Mouse (Mus musculus): Measurements from ENCODE around the gene Eif2s2. TPM values are rescaled to one million over a fixed set of nuclear protein-coding genes. Genes with fewer than 3 reads are reported as not detected.
"Not testable (repeated sequence)": the region's sequence is repeated elsewhere in the genome, so short reads cannot be mapped to it uniquely, and the experiment has no call there.

Gene Eif2s2
- polyA plus RNA-seq, 1 experiment: 3.6 TPM

DNA sequence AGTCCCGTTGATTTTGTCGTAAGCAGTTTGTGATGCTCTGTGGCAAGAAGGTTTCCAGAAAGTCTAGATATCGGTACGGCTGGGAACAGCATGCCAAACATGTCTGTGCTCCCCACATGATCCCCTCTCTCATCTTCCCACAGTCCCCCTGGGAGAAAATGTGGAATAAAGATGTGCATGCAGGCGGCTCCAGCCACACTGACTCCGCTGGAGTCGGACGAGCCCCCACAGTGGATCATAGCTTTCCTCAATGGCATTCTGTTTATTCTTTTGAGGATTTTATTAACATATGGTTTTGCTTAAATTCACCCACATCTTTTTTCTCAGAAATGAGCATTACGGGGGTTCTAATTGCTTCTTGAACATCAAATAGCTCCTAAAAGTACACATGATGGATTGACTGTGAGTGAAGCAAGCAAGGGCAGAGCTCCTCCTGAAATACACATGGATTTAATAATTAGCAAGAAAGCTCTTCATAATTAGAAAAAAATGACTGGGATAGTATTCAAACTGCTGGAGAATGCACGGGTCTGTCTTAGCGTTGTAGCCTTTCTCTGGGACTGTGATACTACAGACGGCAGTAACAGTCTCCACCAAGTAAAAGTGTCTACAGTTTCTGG is 23.3 kb upstream of the Eif2s2 start:
- H3K27ac ChIP-seq (ENCODE audit: insufficient read depth, low read length): no peak overlapping the region
- 89% methylated on average over 12 of the region's 12 CpGs for WGBS
- H3K4me1 ChIP-seq (ENCODE audit: control insufficient read depth, insufficient read depth, insufficient read length): no peaks in the 10 kb centered on the region
- no peak overlapping the region for H3K4me3 ChIP-seq (ENCODE audit: extremely low read depth, insufficient read depth, insufficient read length)
- no peaks in the 10 kb centered on the region for H3K27me3 ChIP-seq (ENCODE audit: control insufficient read depth, insufficient read depth, low read length)
- DNase-seq (ENCODE audit: low read depth in 1 of 2, low spot score in 2 of 2): no peak
- H3K36me3 ChIP-seq (ENCODE audit: control insufficient read depth, insufficient read depth, low read length): no peaks in the 10 kb centered on the region
- TF ChIP-seq POLR2A (IDR thresholded peaks at IDR 0.05; ENCODE audit: low read depth, low read length): no peak
- no peak for TF ChIP-seq CTCF (IDR thresholded peaks at IDR 0.05; ENCODE audit: extremely low read depth, insufficient read depth, insufficient read length, insufficient replicate concordance)

DNA sequence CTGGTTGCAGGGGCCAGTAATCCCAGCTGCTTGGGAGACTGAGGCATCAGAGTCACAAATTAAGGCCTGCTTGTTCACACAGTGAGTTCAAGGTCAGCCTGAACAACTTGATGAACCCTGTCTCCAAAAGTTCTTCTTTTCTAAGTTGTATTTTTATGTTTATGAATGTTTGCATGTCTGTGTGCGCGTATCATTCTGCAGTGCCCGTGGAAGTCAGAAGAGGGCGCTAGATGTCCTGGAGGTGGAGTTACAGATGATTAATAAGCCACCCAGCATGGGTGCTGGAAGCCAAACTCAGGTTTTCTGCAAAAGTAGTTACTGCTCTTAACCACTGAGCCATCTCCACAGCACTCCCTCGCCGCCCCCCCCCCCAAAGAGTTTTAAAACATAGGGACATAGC is 17.1 kb upstream of the Eif2s2 start:
- DNase-seq (ENCODE audit: low read depth in 1 of 2, low spot score in 2 of 2): no peak
- 87% methylated on average over 6 of the region's 6 CpGs for WGBS
- Histone ChIP-seq H3K36me3 (ENCODE audit: control insufficient read depth, insufficient read depth, low read length) (no peaks in the 10 kb centered on the region), H3K4me3 (ENCODE audit: extremely low read depth, insufficient read depth, insufficient read length) (no peak overlapping the region), H3K27ac (ENCODE audit: insufficient read depth, low read length) (no peak overlapping the region), H3K27me3 (ENCODE audit: control insufficient read depth, insufficient read depth, low read length) (no peaks in the 10 kb centered on the region), H3K4me1 (ENCODE audit: control insufficient read depth, insufficient read depth, insufficient read length) (no peaks in the 10 kb centered on the region)
- TF ChIP-seq CTCF (IDR thresholded peaks at IDR 0.05; ENCODE audit: extremely low read depth, insufficient read depth, insufficient read length, insufficient replicate concordance): no peak
- TF ChIP-seq POLR2A (IDR thresholded peaks at IDR 0.05; ENCODE audit: low read depth, low read length): no peak

DNA sequence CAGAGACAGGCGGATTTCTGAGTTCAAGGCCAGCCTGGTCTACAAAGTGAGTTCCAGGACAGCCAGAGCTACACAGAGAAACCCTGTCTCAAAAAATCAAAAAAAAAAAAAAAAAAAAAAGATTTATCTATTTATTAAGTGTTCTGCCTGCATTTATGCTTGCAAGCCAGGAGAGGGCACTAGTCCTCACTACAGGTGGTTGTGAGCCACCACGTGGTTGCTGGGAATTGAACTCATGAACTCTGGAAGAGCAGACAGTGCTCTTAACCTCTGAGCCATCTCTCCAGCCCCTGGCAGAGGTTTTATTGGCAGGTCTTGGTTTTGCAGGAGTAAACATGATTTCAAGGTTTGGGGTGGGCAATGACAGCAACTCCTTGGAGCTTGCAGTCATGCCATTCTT is 15.5 kb upstream of the Eif2s2 start:
- H3K4me1 ChIP-seq (ENCODE audit: control insufficient read depth, insufficient read depth, insufficient read length); H3K36me3 ChIP-seq (ENCODE audit: control insufficient read depth, insufficient read depth, low read length); H3K27ac ChIP-seq (ENCODE audit: insufficient read depth, low read length); DNase-seq (ENCODE audit: low read depth in 1 of 2, low spot score in 2 of 2); H3K27me3 ChIP-seq (ENCODE audit: control insufficient read depth, insufficient read depth, low read length); H3K4me3 ChIP-seq (ENCODE audit: extremely low read depth, insufficient read depth, insufficient read length): not testable (repeated sequence)
- WGBS: 57% methylated on average over 2 of the region's 2 CpGs

DNA sequence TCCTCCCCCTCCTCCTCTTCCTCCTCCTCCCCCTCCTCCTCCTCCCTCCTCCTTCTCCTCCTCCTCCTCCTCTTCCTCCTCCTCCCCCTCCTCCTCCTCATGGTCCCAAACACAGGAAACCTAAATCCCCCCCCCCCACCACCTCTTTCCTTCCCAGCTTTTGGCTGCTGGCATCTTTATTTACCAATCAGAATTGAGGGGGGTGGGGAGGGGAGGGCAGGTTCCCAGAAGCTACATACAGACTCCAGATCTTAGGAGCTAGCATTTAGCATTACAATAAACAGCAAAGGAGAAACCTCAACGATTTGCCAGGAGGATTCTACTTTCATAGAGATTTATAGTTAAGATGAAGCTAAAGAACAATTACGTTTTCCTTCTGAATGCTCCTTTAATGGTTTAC is 13.1 kb upstream of the Eif2s2 start:
- Histone ChIP-seq H3K27me3 (ENCODE audit: control insufficient read depth, insufficient read depth, low read length) (no peaks in the 10 kb centered on the region), H3K4me3 (ENCODE audit: extremely low read depth, insufficient read depth, insufficient read length) (no peak overlapping the region), H3K36me3 (ENCODE audit: control insufficient read depth, insufficient read depth, low read length) (no peaks in the 10 kb centered on the region), H3K27ac (ENCODE audit: insufficient read depth, low read length) (no peak overlapping the region), H3K4me1 (ENCODE audit: control insufficient read depth, insufficient read depth, insufficient read length) (no peaks in the 10 kb centered on the region)
- DNase-seq (ENCODE audit: low read depth in 1 of 2, low spot score in 2 of 2): no peak
- WGBS: 65% methylated on average over 2 of the region's 2 CpGs
- no peak for TF ChIP-seq POLR2A (IDR thresholded peaks at IDR 0.05; ENCODE audit: low read depth, low read length)
- TF ChIP-seq CTCF (IDR thresholded peaks at IDR 0.05; ENCODE audit: extremely low read depth, insufficient read depth, insufficient read length, insufficient replicate concordance): no peak

DNA sequence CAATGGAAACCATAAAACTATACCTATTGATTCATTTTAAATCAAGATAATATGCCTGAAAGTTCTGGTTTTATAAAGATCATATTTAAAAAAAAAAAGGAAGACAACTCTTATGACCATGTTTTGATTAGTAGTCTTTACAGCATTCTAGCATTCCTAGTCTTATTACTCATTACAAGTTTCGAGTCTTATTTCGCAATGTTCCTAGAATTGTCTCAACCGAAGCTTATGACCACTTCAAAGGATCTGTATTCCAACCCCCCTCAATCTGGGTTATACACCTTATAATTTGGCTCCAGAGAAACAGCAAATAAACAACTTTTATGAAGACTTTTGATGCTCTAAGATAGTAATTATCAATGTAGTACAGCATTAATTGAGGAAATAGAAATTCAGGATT is 9.4 kb upstream of the Eif2s2 start:
- Histone ChIP-seq H3K27me3 (ENCODE audit: control insufficient read depth, insufficient read depth, low read length) (0 out of 2 replicates have a peak, but pooled peaks cover 2% of the 10 kb centered on the region), H3K27ac (ENCODE audit: insufficient read depth, low read length) (no peak overlapping the region), H3K4me1 (ENCODE audit: control insufficient read depth, insufficient read depth, insufficient read length) (no peaks in the 10 kb centered on the region), H3K36me3 (ENCODE audit: control insufficient read depth, insufficient read depth, low read length) (no peaks in the 10 kb centered on the region), H3K4me3 (ENCODE audit: extremely low read depth, insufficient read depth, insufficient read length) (no peak overlapping the region)
- no peak for DNase-seq (ENCODE audit: low read depth in 1 of 2, low spot score in 2 of 2)
- TF ChIP-seq CTCF (IDR thresholded peaks at IDR 0.05; ENCODE audit: extremely low read depth, insufficient read depth, insufficient read length, insufficient replicate concordance) (no peak), POLR2A (IDR thresholded peaks at IDR 0.05; ENCODE audit: low read depth, low read length) (no peak)
- 60% methylated on average over 3 of the region's 3 CpGs for WGBS

DNA sequence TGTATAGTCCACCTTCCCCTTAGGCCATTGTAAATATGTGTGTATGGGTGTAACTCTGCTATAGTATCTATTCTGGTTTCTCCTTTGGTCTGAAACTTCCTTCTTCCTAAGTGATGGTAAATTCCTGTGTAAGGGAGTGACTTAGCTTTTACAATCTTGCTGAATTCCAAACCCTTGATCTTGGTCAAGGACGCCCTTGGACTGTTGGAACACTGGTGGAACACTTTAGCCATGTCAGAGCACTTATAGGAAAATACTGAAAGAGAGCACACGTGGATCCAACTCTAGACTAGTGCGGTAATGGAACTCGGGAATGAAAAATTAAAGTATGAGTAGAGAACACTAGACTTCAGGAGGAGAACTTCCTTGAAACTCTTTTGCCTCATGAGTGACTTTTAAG is 6.7 kb upstream of the Eif2s2 start:
- H3K4me1 ChIP-seq (ENCODE audit: control insufficient read depth, insufficient read depth, insufficient read length); DNase-seq (ENCODE audit: low read depth in 1 of 2, low spot score in 2 of 2); H3K27ac ChIP-seq (ENCODE audit: insufficient read depth, low read length); H3K4me3 ChIP-seq (ENCODE audit: extremely low read depth, insufficient read depth, insufficient read length); H3K36me3 ChIP-seq (ENCODE audit: control insufficient read depth, insufficient read depth, low read length); H3K27me3 ChIP-seq (ENCODE audit: control insufficient read depth, insufficient read depth, low read length): not testable (repeated sequence)
- WGBS: 88% methylated on average over 4 of the region's 4 CpGs

DNA sequence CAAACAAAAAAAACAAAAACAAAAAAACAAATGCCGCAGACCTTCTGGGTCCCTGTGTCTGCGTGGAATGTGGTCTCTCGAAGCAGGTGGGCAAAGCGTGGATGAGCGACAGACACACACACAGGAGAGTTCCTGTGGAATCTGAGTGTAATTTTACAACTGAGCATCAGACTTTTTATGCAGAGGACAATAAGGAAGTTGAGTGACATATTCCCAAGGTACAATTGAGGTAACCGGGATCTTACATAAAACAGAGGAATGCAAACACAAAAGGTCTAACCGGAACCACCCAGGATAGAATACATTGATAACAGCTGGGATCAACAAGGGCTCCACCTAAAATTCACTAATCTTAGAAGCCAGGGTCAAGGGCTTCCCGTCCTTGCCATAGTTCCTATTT is 6.3 kb upstream of the Eif2s2 start:
- not testable (repeated sequence) for H3K27ac ChIP-seq (ENCODE audit: insufficient read depth, low read length); H3K36me3 ChIP-seq (ENCODE audit: control insufficient read depth, insufficient read depth, low read length); H3K4me3 ChIP-seq (ENCODE audit: extremely low read depth, insufficient read depth, insufficient read length); H3K4me1 ChIP-seq (ENCODE audit: control insufficient read depth, insufficient read depth, insufficient read length); H3K27me3 ChIP-seq (ENCODE audit: control insufficient read depth, insufficient read depth, low read length); DNase-seq (ENCODE audit: low read depth in 1 of 2, low spot score in 2 of 2)
- 89% methylated on average over 8 of the region's 8 CpGs for WGBS
